Mouse (Mus musculus) bone marrow macrophage, adult 2 months (primary cell): ENCODE data around the gene Iars.

ENCODE experiments used
- CTCF ChIP-seq: IDR thresholded peaks from 2 replicates; pipeline ENCODE4 v1.5.1; 2012; ENCODE audit warnings: low read depth, mild to moderate bottlenecking, low read length, moderate library complexity
- POLR2A ChIP-seq: IDR thresholded peaks from 2 replicates; pipeline ENCODE4 v1.6.1; 2012; ENCODE audit warnings: mild to moderate bottlenecking, low read depth, low read length, borderline replicate concordance

DNA sequence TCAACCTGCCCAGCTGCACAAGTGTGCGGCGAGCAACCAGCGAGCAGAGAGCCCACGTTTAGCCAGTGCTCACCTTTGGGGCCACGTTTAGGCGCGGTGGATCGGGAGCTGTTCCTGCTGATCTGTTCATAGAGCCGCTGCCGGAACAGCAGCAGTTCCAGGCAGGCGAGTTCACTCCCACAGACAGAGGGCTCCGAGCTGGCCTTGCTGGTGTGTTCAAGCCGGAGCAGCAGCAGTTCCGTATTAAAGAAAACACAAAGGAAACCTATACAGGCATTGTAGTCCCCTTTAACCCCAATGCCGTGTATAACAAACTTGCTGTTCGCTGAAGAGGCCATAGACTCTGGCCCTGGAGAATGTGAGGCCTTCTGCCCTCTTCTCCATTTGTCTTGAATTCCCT lies 87.2 kb downstream of the Iars start:
- TF ChIP-seq POLR2A (no peak), CTCF (no peak)
